Mouse (Mus musculus) neural tube, embryonic 12.5 days (tissue): ENCODE measurements around the gene Pnpo. TPM values are rescaled to one million over a fixed set of nuclear protein-coding genes. Genes with fewer than 3 reads are reported as not detected.

Experiments used
- ATAC-seq: fragments of 200-750 bp; cut with Nextera tagmentation; 2 replicates; pipeline ENCODE4 v1.8.0; 2017; ENCODE audit warnings: low read depth, mild to moderate bottlenecking, moderate TSS enrichment, moderate library complexity; ENCODE audit not compliant: low FRiP score
- H3K27ac ChIP-seq: fragments of 300-500 bp; sonication (generic); 2 replicates; pipeline ENCODE4 v1.5.1; 2016
- H3K27me3 ChIP-seq: fragments of 300-500 bp; sonication (generic); replicated peaks from 2 replicates; pipeline ENCODE4 v1.6.1; 2016; ENCODE audit warnings: mild to moderate bottlenecking
- H3K36me3 ChIP-seq: fragments of 300-500 bp; sonication (generic); 2 replicates; pipeline ENCODE4 v1.6.1; 2016; ENCODE audit warnings: mild to moderate bottlenecking
- H3K4me1 ChIP-seq: fragments of 300-500 bp; sonication (generic); 2 replicates; pipeline ENCODE4 v1.6.1; 2016
- H3K4me2 ChIP-seq: fragments of 300-500 bp; sonication (generic); replicated peaks from 2 replicates; pipeline ENCODE4 v1.6.1; 2016; ENCODE audit warnings: mild to moderate bottlenecking
- H3K4me3 ChIP-seq: fragments of 300-500 bp; sonication (generic); 2 replicates; pipeline ENCODE4 v1.5.1; 2016
- H3K9ac ChIP-seq: fragments of 300-500 bp; sonication (generic); 2 replicates; pipeline ENCODE4 v1.6.1; 2016; ENCODE audit warnings: mild to moderate bottlenecking
- H3K9me3 ChIP-seq: fragments of 300-500 bp; sonication (generic); 2 replicates; pipeline ENCODE4 v1.6.1; 2016; ENCODE audit warnings: mild to moderate bottlenecking
- WGBS: fragments of 180-500 bp; shearing (Covaris S2); methylation state at CpG from one replicate; pipeline ENCODE4 v1.1.7; 2016; 5-methylcytosine and 5-hydroxymethylcytosine counted together
- polyA plus RNA-seq: library from polyadenylated mRNA; unstranded; fragments of >200 nt; fragmentation: Nextera tagmentation; extraction: Ambion mirVana; gene quantifications from 2 replicates; pipeline ENCODE4 v1.2.1, GENCODE M21; 2016

Gene Pnpo
- polyA plus RNA-seq, 1 experiment from 2014 or later, result 18.3 TPM

- Histone ChIP-seq H3K4me3 (no peak overlapping the region), H3K9me3 (no peaks in the 10 kb centered on the region), H3K4me1 (peaks cover 11% of the 10 kb centered on the region), H3K4me2 (no peak overlapping the region), H3K27ac (no peak overlapping the region), H3K9ac (no peak overlapping the region), H3K36me3 (peaks cover 8% of the 10 kb centered on the region), H3K27me3 (no peaks in the 10 kb centered on the region)
- ATAC-seq, result no peak
- 89% methylated on average over 9 of the region's 9 CpGs for WGBS
Measured at GRCm38 (mm10) chr11:96946498-96946897, 2.7 kb upstream of the Pnpo start.

- Histone ChIP-seq H3K27me3 (no peaks in the 10 kb centered on the region), H3K4me2 (peak overlapping the region; percentile 92), H3K4me3 (no peak overlapping the region; the same call in 1 of the 2 replicates), H3K9me3 (no peaks in the 10 kb centered on the region), H3K9ac (no peak overlapping the region), H3K36me3 (no peaks in the 10 kb centered on the region), H3K27ac (no peak overlapping the region), H3K4me1 (peaks cover 11% of the 10 kb centered on the region)
- ATAC-seq, result no peak
- WGBS, result 85% methylated on average over 14 of the region's 14 CpGs
Measured at GRCm38 (mm10) chr11:96944844-96945580, 1.2 kb upstream of the Pnpo start.

- Histone ChIP-seq H3K4me1 (peaks cover 11% of the 10 kb centered on the region), H3K4me2 (no peak overlapping the region), H3K4me3 (no peak overlapping the region), H3K27ac (no peak overlapping the region), H3K9ac (no peak overlapping the region), H3K36me3 (no peaks in the 10 kb centered on the region), H3K27me3 (no peaks in the 10 kb centered on the region), H3K9me3 (no peaks in the 10 kb centered on the region)
- no peak for ATAC-seq
- 85% methylated on average over 6 of the region's 6 CpGs for WGBS
Measured at GRCm38 (mm10) chr11:96941989-96942590, 1.7 kb downstream of the Pnpo start.

GRCm38 (mm10) chr11:96940578-96941465 is 3.0 kb downstream of the Pnpo start:
- no peaks in the 10 kb centered on the region for H3K36me3 ChIP-seq
- H3K27me3 ChIP-seq, result no peaks in the 10 kb centered on the region
- no peaks in the 10 kb centered on the region for H3K9me3 ChIP-seq
- peaks cover 11% of the 10 kb centered on the region for H3K4me1 ChIP-seq
- WGBS, result 78% methylated on average over 16 of the region's 16 CpGs
- no peak for ATAC-seq
- H3K27ac ChIP-seq, result no peak overlapping the region
- H3K4me3 ChIP-seq, result no peak overlapping the region
- no peak overlapping the region for H3K4me2 ChIP-seq
- H3K9ac ChIP-seq, result no peak overlapping the region

GRCm38 (mm10) chr11:96938426-96938800 is 5.4 kb downstream of the Pnpo start:
- WGBS, result 86% methylated on average over 6 of the region's 6 CpGs
- Histone ChIP-seq H3K4me1 (peaks cover 8% of the 10 kb centered on the region; the same call in 1 of the 2 replicates), H3K36me3 (no peaks in the 10 kb centered on the region), H3K27me3 (no peaks in the 10 kb centered on the region), H3K9ac (no peak overlapping the region), H3K27ac (no peak overlapping the region), H3K4me3 (no peak overlapping the region), H3K4me2 (no peak overlapping the region), H3K9me3 (no peaks in the 10 kb centered on the region)
- no peak for ATAC-seq

GRCm38 (mm10) chr11:96937549-96938425 is 6.0 kb downstream of the Pnpo start:
- Histone ChIP-seq H3K36me3 (no peaks in the 10 kb centered on the region), H3K9me3 (no peaks in the 10 kb centered on the region), H3K27me3 (no peaks in the 10 kb centered on the region), H3K4me3 (no peak overlapping the region), H3K27ac (no peak overlapping the region), H3K4me1 (0 out of 2 replicates have a peak, but pooled peaks cover 6% of the 10 kb centered on the region), H3K4me2 (no peak overlapping the region), H3K9ac (no peak overlapping the region)
- WGBS, result 54% methylated on average over 10 of the region's 10 CpGs
- no peak for ATAC-seq

- Histone ChIP-seq H3K9me3 (no peaks in the 10 kb centered on the region), H3K4me3 (no peak overlapping the region), H3K36me3 (no peaks in the 10 kb centered on the region), H3K9ac (no peak overlapping the region), H3K4me1 (0 out of 2 replicates have a peak, but pooled peaks cover 6% of the 10 kb centered on the region), H3K27ac (no peak overlapping the region), H3K4me2 (no peak overlapping the region), H3K27me3 (no peaks in the 10 kb centered on the region)
- 83% methylated on average over 9 of the region's 9 CpGs for WGBS
- ATAC-seq, result no peak
Measured at GRCm38 (mm10) chr11:96935872-96936650, 7.7 kb downstream of the Pnpo start.

GRCm38 (mm10) chr11:96934921-96935356 is 8.8 kb downstream of the Pnpo start:
- ATAC-seq, result no peak
- 22% methylated on average over 12 of the region's 12 CpGs for WGBS

GRCm38 (mm10) chr11:96933562-96934276 is 10.1 kb downstream of the Pnpo start:
- H3K27me3 ChIP-seq, result peaks cover 13% of the 10 kb centered on the region
- no peak overlapping the region for H3K4me3 ChIP-seq
- H3K4me2 ChIP-seq, result no peak overlapping the region
- WGBS, result 94% methylated on average over 13 of the region's 13 CpGs
- H3K9ac ChIP-seq, result no peak overlapping the region
- H3K9me3 ChIP-seq, result no peaks in the 10 kb centered on the region
- 0 out of 2 replicates have a peak, but pooled peaks cover 12% of the 10 kb centered on the region for H3K4me1 ChIP-seq
- no peaks in the 10 kb centered on the region for H3K36me3 ChIP-seq
- no peak overlapping the region for H3K27ac ChIP-seq
- no peak for ATAC-seq

More at GRCm38 (mm10) chr11:96934921-96935356, 8.8 kb downstream of the Pnpo start:
- peaks cover 1% of the 10 kb centered on the region for H3K27me3 ChIP-seq
- H3K4me2 ChIP-seq, result peak overlapping the region; percentile 35
- no peaks in the 10 kb centered on the region for H3K9me3 ChIP-seq
- no peaks in the 10 kb centered on the region for H3K36me3 ChIP-seq
- no peak overlapping the region for H3K27ac ChIP-seq
- H3K4me1 ChIP-seq, result 0 out of 2 replicates have a peak, but pooled peaks cover 6% of the 10 kb centered on the region
- no peak overlapping the region for H3K9ac ChIP-seq
- H3K4me3 ChIP-seq, result no peak overlapping the region

GRCm38 (mm10) chr11:96931327-96932062 is 12.3 kb downstream of the Pnpo start:
- 70% methylated on average over 8 of the region's 8 CpGs for WGBS
- no peak overlapping the region for H3K4me3 ChIP-seq
- 0 out of 2 replicates have a peak, but pooled peaks cover 12% of the 10 kb centered on the region for H3K4me1 ChIP-seq
- peaks cover 23% of the 10 kb centered on the region for H3K27me3 ChIP-seq
- H3K4me2 ChIP-seq, result no peak overlapping the region
- H3K27ac ChIP-seq, result no peak overlapping the region
- no peak for ATAC-seq
- no peaks in the 10 kb centered on the region for H3K9me3 ChIP-seq
- no peak overlapping the region for H3K9ac ChIP-seq
- H3K36me3 ChIP-seq, result no peaks in the 10 kb centered on the region
